Mouse (Mus musculus) heart, embryonic 16.5 days (tissue): ENCODE measurements around the gene Plekhg6. TPM values are rescaled to one million over a fixed set of nuclear protein-coding genes. Genes with fewer than 3 reads are reported as not detected.

Source experiments
- ATAC-seq: fragments of 200-750 bp; cut with Nextera tagmentation; replicated peaks from 2 replicates; pipeline ENCODE4 v1.8.0; 2017; ENCODE audit warnings: moderate number of reproducible peaks; ENCODE audit not compliant: insufficient read depth, low FRiP score; ENCODE audit errors: extremely low read depth
- H3K27ac ChIP-seq: fragments of 300-500 bp; sonication (generic); 2 replicates; pipeline ENCODE4 v1.5.1; 2014; ENCODE audit warnings: mild to moderate bottlenecking, low read length, control low read depth, moderate library complexity
- H3K27me3 ChIP-seq: fragments of 300-500 bp; sonication (generic); 2 replicates; pipeline ENCODE4 v1.6.1; 2014; ENCODE audit warnings: low read length, mixed read lengths; ENCODE audit not compliant: control insufficient read depth, insufficient read depth
- H3K36me3 ChIP-seq: fragments of 300-500 bp; sonication (generic); 2 replicates; pipeline ENCODE4 v1.6.1; 2014; ENCODE audit not compliant: control insufficient read depth, insufficient read depth
- H3K4me1 ChIP-seq: fragments of 300-500 bp; sonication (generic); 2 replicates; pipeline ENCODE4 v1.6.1; 2014; ENCODE audit warnings: low read length, mixed read lengths; ENCODE audit not compliant: control insufficient read depth, insufficient read depth
- H3K4me2 ChIP-seq: fragments of 300-500 bp; sonication (generic); 2 replicates; pipeline ENCODE4 v1.6.1; 2014; ENCODE audit warnings: low read depth, mild to moderate bottlenecking, control low read depth, low read length
- H3K4me3 ChIP-seq: fragments of 300-500 bp; sonication (generic); 2 replicates; pipeline ENCODE4 v1.5.1; 2014; ENCODE audit warnings: mild to moderate bottlenecking, control low read depth, low read length
- H3K9ac ChIP-seq: fragments of 300-500 bp; sonication (generic); 2 replicates; pipeline ENCODE4 v1.6.1; 2014; ENCODE audit warnings: low read length, control low read depth
- H3K9me3 ChIP-seq: fragments of 300-500 bp; sonication (generic); replicated peaks from 2 replicates; pipeline ENCODE4 v1.6.1; 2016; ENCODE audit warnings: low read length; ENCODE audit not compliant: control insufficient read depth
- WGBS: fragments of 180-500 bp; shearing (Covaris S2); extraction: QIAGEN DNeasy Blood & Tissue Kit; methylation state at CpG from one replicate; pipeline ENCODE4 v1.1.7; 2014; 5-methylcytosine and 5-hydroxymethylcytosine counted together
- polyA plus RNA-seq: library from polyadenylated mRNA; unstranded; fragments of >200 nt; fragmentation: Nextera tagmentation; extraction: Ambion mirVana; gene quantifications from 2 replicates; pipeline ENCODE4 v1.2.1, GENCODE M21; 2015

Gene Plekhg6
- polyA plus RNA-seq, 1 experiment from 2014 or later = 0.41 TPM

GRCm38 (mm10) chr6:125344866-125345265 is 35.7 kb downstream of the Plekhg6 start:
- Histone ChIP-seq H3K4me3 (no peak overlapping the region), H3K4me1 (peaks cover 6% of the 10 kb centered on the region), H3K4me2 (no peak overlapping the region), H3K9me3 (no peaks in the 10 kb centered on the region), H3K27me3 (no peaks in the 10 kb centered on the region), H3K36me3 (no peaks in the 10 kb centered on the region), H3K27ac (no peak overlapping the region), H3K9ac (no peak overlapping the region)
- ATAC-seq = no peak
- WGBS = 62% methylated on average over 4 of the region's 4 CpGs

- Histone ChIP-seq H3K36me3 (no peaks in the 10 kb centered on the region), H3K9me3 (no peaks in the 10 kb centered on the region), H3K27ac (no peak overlapping the region), H3K4me3 (no peak overlapping the region), H3K4me1 (peaks cover 6% of the 10 kb centered on the region), H3K4me2 (no peak overlapping the region), H3K9ac (no peak overlapping the region), H3K27me3 (no peaks in the 10 kb centered on the region)
- ATAC-seq = no peak
- WGBS = 30% methylated on average over 8 of the region's 8 CpGs
Measured at GRCm38 (mm10) chr6:125344084-125344483, 36.5 kb downstream of the Plekhg6 start.

GRCm38 (mm10) chr6:125342198-125342597 is 38.4 kb downstream of the Plekhg6 start:
- no peaks in the 10 kb centered on the region for H3K36me3 ChIP-seq
- H3K4me3 ChIP-seq = no peak overlapping the region
- no peaks in the 10 kb centered on the region for H3K27me3 ChIP-seq
- H3K9me3 ChIP-seq = no peaks in the 10 kb centered on the region
- H3K4me2 ChIP-seq = no peak overlapping the region
- H3K4me1 ChIP-seq = 0 out of 2 replicates have a peak, but pooled peaks cover 2% of the 10 kb centered on the region
- no peak overlapping the region for H3K9ac ChIP-seq
- no peak for ATAC-seq
- WGBS = 80% methylated on average over 3 of the region's 3 CpGs
- H3K27ac ChIP-seq = no peak overlapping the region

- Histone ChIP-seq H3K27ac (peak overlapping the region; percentile 74), H3K36me3 (no peaks in the 10 kb centered on the region), H3K27me3 (no peaks in the 10 kb centered on the region), H3K4me1 (0 out of 2 replicates have a peak, but pooled peaks cover 2% of the 10 kb centered on the region), H3K9ac (no peak overlapping the region), H3K4me2 (no peak overlapping the region), H3K4me3 (no peak overlapping the region), H3K9me3 (no peaks in the 10 kb centered on the region)
- ATAC-seq = peak; percentile 65; the same call in 1 of the 2 replicates
- WGBS = 62% methylated on average over 5 of the region's 5 CpGs
Measured at GRCm38 (mm10) chr6:125340244-125340643, 40.3 kb downstream of the Plekhg6 start.

GRCm38 (mm10) chr6:125338791-125339660 is 41.6 kb downstream of the Plekhg6 start:
- ATAC-seq = no peak
- no peaks in the 10 kb centered on the region for H3K27me3 ChIP-seq
- H3K27ac ChIP-seq = peak overlapping the region; percentile 74; the same call in 1 of the 2 replicates
- WGBS = 71% methylated on average over 9 of the region's 9 CpGs
- H3K9ac ChIP-seq = no peak overlapping the region
- no peaks in the 10 kb centered on the region for H3K9me3 ChIP-seq
- H3K4me2 ChIP-seq = no peak overlapping the region
- H3K4me3 ChIP-seq = no peak overlapping the region
- 0 out of 2 replicates have a peak, but pooled peaks cover 2% of the 10 kb centered on the region for H3K4me1 ChIP-seq
- H3K36me3 ChIP-seq = no peaks in the 10 kb centered on the region

GRCm38 (mm10) chr6:125334356-125334755 is 46.2 kb downstream of the Plekhg6 start:
- Histone ChIP-seq H3K9ac (no peak overlapping the region), H3K27me3 (no peaks in the 10 kb centered on the region), H3K4me2 (no peak overlapping the region), H3K36me3 (no peaks in the 10 kb centered on the region), H3K4me3 (no peak overlapping the region), H3K27ac (no peak overlapping the region), H3K4me1 (peaks cover 8% of the 10 kb centered on the region; the same call in 1 of the 2 replicates), H3K9me3 (no peaks in the 10 kb centered on the region)
- ATAC-seq = no peak
- WGBS = 71% methylated on average over 2 of the region's 2 CpGs

GRCm38 (mm10) chr6:125333112-125333899 is 47.3 kb downstream of the Plekhg6 start:
- 67% methylated on average over 14 of the region's 14 CpGs for WGBS
- Histone ChIP-seq H3K27ac (no peak overlapping the region), H3K27me3 (no peaks in the 10 kb centered on the region)

GRCm38 (mm10) chr6:125330626-125331326 is 49.8 kb downstream of the Plekhg6 start:
- Histone ChIP-seq H3K36me3 (no peaks in the 10 kb centered on the region), H3K9me3 (no peaks in the 10 kb centered on the region), H3K4me1 (peaks cover 8% of the 10 kb centered on the region; the same call in 1 of the 2 replicates), H3K27me3 (no peaks in the 10 kb centered on the region), H3K27ac (peak overlapping the region; percentile 52; the same call in 1 of the 2 replicates), H3K4me2 (peak overlapping the region; percentile 83), H3K4me3 (peak overlapping the region; percentile 66), H3K9ac (peak overlapping the region; percentile 80)
- ATAC-seq = peak; percentile 95
- WGBS = 1% methylated on average over 39 of the region's 39 CpGs

More at GRCm38 (mm10) chr6:125333112-125333899, 47.3 kb downstream of the Plekhg6 start:
- H3K4me2 ChIP-seq = no peak overlapping the region
- no peaks in the 10 kb centered on the region for H3K36me3 ChIP-seq
- no peak overlapping the region for H3K9ac ChIP-seq
- H3K9me3 ChIP-seq = no peaks in the 10 kb centered on the region
- no peak for ATAC-seq
- peaks cover 8% of the 10 kb centered on the region; the same call in 1 of the 2 replicates for H3K4me1 ChIP-seq
- no peak overlapping the region for H3K4me3 ChIP-seq
